Mouse (Mus musculus): ENCODE measurements around the gene Trpm3.

DNA sequence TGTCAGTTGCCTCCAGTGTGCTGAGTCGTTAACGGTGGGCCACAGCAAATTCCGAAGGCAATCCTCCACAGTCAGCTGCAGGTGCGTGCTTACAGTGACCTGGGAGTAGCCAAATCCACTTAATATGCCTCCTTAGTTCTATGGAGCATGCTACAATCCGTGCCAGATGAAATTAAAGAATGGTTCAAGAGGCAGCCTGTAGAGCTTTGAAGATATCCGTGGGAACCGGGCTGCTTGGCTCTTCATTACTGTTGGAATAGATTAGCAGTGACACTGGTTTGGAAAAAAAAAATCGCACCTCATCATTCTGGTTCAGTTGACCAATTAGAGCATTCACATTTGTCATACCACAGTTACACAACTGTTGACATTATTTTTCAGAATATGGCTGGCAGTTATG, 531.4 kb downstream of the Trpm3 start:
- TF ChIP-seq CTCF (IDR thresholded peaks at IDR 0.05; ENCODE audit: borderline replicate concordance, insufficient read depth, low read depth, low read length): no peak
- no peak for TF ChIP-seq POLR2A (IDR thresholded peaks at IDR 0.05; ENCODE audit: borderline replicate concordance, insufficient read depth, low read length)

Data from cerebellum, adult 2 months (tissue).